Mouse (Mus musculus) intestine, embryonic 14.5 days (tissue): Measurements from ENCODE around the gene Urb1. TPM values are rescaled to one million over a fixed set of nuclear protein-coding genes. Genes with fewer than 3 reads are reported as not detected.
A peak's percentile ranks its signal among the peaks of the same experiment; 100 is the strongest.

ENCODE experiments used
- ATAC-seq: fragments of 200-750 bp; cut with Nextera tagmentation; replicated peaks from 2 replicates; pipeline ENCODE4 v1.8.0; 2017; ENCODE audit warnings: low read depth, moderate number of reproducible peaks, moderate TSS enrichment, moderate library complexity; ENCODE audit not compliant: low FRiP score, low TSS enrichment
- DNase-seq: peaks from one replicate; pipeline ENCODE4 v3.0.0-alpha.2; 2018; ENCODE audit warnings: low spot score
- H3K27ac ChIP-seq: fragments of 300-500 bp; sonication (generic); 2 replicates; pipeline ENCODE4 v1.5.1; 2014; ENCODE audit warnings: low read depth, mild to moderate bottlenecking, control low read depth
- H3K27me3 ChIP-seq: fragments of 300-500 bp; sonication (generic); replicated peaks from 2 replicates; pipeline ENCODE4 v1.6.1; 2014; ENCODE audit warnings: low read length, control low read depth; ENCODE audit not compliant: control insufficient read depth, insufficient read depth
- H3K36me3 ChIP-seq: fragments of 300-500 bp; sonication (generic); 2 replicates; pipeline ENCODE4 v1.6.1; 2014; ENCODE audit warnings: low read length, control low read depth; ENCODE audit not compliant: control insufficient read depth, insufficient read depth
- H3K4me1 ChIP-seq: fragments of 300-500 bp; sonication (generic); replicated peaks from 2 replicates; pipeline ENCODE4 v1.6.1; 2014; ENCODE audit warnings: low read length, control low read depth, mixed read lengths; ENCODE audit not compliant: control insufficient read depth, insufficient read depth
- H3K4me2 ChIP-seq: fragments of 300-500 bp; sonication (generic); 2 replicates; pipeline ENCODE4 v1.6.1; 2014; ENCODE audit warnings: low read length
- H3K4me3 ChIP-seq: fragments of 300-500 bp; sonication (generic); 2 replicates; pipeline ENCODE4 v1.5.1; 2014; ENCODE audit warnings: low read depth, low read length, control low read depth, mixed read lengths
- H3K9ac ChIP-seq: fragments of 300-500 bp; sonication (generic); 2 replicates; pipeline ENCODE4 v1.6.1; 2014; ENCODE audit warnings: mild to moderate bottlenecking, low read length
- H3K9me3 ChIP-seq: fragments of 300-500 bp; sonication (generic); 2 replicates; pipeline ENCODE4 v1.6.1; 2016; ENCODE audit warnings: low read length, control low read depth; ENCODE audit not compliant: control insufficient read depth
- WGBS: fragments of 180-500 bp; shearing (Covaris S2); extraction: QIAGEN DNeasy Blood & Tissue Kit; methylation state at CpG from one replicate; pipeline ENCODE4 v1.1.7; 2014; 5-methylcytosine and 5-hydroxymethylcytosine counted together
- polyA plus RNA-seq: library from polyadenylated mRNA; unstranded; fragments of >200 nt; fragmentation: Nextera tagmentation; extraction: Ambion mirVana; gene quantifications from 2 replicates; pipeline ENCODE4 v1.2.1, GENCODE M21; 2014

The Urb1 gene
- polyA plus RNA-seq, 1 experiment from 2014 or later, result 12.7 TPM

GRCm38 (mm10) chr16:90738092-90738956 lies 71.9 kb downstream of the Urb1 start, which contains the start of gene Mrap:
Mrap (plus strand) TSS chr16:90738207.
- DNase-seq, result no peak
- Histone ChIP-seq H3K4me2 (no peak within 1 kb of the TSS), H3K27me3 (no peaks in the 10 kb centered on the region), H3K4me1 (no peaks in the 10 kb centered on the region), H3K36me3 (no peaks in the 10 kb centered on the region), H3K9ac (no peak within 1 kb of the TSS), H3K27ac (no peak within 1 kb of the TSS), H3K4me3 (no peak within 1 kb of the TSS), H3K9me3 (no peaks in the 10 kb centered on the region)
- 69% methylated on average over 26 of the region's 26 CpGs for WGBS
- no peak for ATAC-seq

DNA sequence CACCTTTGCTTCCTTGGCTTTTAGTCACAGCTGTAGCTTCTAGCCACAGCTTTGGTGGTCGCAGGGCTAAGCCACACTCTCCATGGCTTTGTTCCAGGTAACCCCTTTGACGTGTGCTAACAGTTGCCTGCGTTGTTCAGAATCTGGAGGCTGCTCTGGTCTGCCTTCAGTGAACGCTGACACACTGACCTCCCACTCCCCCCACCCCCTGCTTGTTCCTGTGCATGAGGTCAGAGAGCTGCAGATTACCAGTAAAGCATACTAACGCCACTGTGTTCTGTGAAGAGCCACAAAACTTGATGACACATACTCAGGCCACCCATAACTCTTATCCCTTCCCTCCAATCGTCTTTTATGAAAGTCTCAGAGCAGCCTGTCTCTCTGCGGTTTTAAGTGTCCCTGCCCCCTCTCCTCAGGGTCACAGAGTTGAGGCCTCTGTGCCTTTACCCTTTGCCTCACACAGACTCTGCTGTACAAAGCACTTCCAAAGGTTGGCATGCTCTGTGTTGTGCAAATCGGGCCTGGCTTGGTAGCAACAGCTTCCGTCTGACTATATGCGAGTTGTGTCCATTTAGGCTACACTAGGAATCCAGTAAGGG lies 73.4 kb downstream of the Urb1 start:
- Histone ChIP-seq H3K4me3 (no peak overlapping the region), H3K27ac (no peak overlapping the region), H3K36me3 (no peaks in the 10 kb centered on the region), H3K9ac (no peak overlapping the region), H3K9me3 (no peaks in the 10 kb centered on the region), H3K4me2 (no peak overlapping the region), H3K27me3 (no peaks in the 10 kb centered on the region), H3K4me1 (no peaks in the 10 kb centered on the region)
- no peak for ATAC-seq
- DNase-seq, result no peak
- 51% methylated on average over 10 of the region's 10 CpGs for WGBS

DNA sequence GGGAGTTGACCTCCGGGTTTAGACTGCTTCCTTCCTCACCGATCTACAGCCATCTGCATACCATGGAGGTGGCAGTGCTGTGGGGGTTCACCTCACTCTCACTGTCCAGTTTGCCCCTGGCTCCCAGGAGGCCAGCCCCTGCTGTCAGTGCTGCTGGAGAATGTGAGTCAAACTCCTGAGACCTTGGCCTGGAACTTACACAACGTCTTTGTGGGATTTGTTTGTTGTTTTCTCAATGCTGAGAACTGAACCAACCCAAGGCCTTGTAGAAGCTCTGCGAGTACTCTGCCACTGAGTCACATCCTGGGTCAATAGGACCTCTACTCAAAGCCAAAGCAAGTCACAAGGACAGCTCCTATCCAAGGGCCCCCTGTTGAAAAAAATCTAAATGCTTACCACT lies 74.6 kb downstream of the Urb1 start:
- H3K9ac ChIP-seq, result no peak overlapping the region
- no peak for ATAC-seq
- DNase-seq, result no peak
- H3K27me3 ChIP-seq, result no peaks in the 10 kb centered on the region
- H3K4me1 ChIP-seq, result no peaks in the 10 kb centered on the region
- no peaks in the 10 kb centered on the region for H3K36me3 ChIP-seq
- no peak overlapping the region for H3K4me3 ChIP-seq
- no peak overlapping the region for H3K27ac ChIP-seq
- whole genome bisulfite sequencing, result 73% methylated on average over 4 of the region's 4 CpGs
- no peaks in the 10 kb centered on the region for H3K9me3 ChIP-seq
- no peak overlapping the region for H3K4me2 ChIP-seq

- 2% methylated on average over 53 of the region's 53 CpGs for WGBS
Measured at GRCm38 (mm10) chr16:90727233-90728115, 82.7 kb downstream of the Urb1 start, which contains the start of gene Mis18a. Mis18a (minus strand) TSS chr16:90727404.

DNA sequence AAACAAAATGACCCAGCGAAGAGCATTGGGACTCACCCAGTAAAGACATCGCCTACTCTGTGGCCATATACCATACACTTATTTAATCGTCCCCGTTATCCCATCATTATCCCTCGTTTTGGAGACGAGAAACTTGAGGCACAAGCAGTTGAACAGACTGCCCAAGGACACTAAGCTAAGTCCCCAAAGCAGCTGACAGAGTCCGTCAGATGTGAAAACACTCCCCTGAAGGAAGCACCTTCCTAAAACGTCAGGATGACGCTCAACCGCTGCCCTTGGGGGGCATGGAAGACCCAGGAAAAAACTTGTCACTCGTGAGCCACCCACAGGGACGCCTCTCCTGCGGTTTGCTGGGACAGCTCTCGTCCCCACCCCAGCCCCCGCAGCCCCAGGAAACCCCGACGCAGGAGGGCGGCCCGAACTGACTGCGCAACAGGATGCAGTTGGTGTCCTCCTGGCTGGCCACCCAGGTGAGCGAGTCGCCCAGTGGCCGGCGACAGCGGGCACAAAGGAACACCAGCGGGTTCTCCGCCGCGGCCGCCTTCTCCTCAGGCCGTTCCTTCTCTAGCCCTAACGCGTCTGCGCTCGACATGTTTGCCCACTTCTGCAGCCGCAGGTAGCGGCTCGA lies 83.5 kb downstream of the Urb1 start:
- 6% methylated on average over 38 of the region's 38 CpGs for WGBS
- Histone ChIP-seq H3K4me1 (peaks cover 5% of the 10 kb centered on the region), H3K9ac (peak overlapping the region; percentile 66), H3K27ac (no peak overlapping the region), H3K9me3 (no peaks in the 10 kb centered on the region), H3K4me3 (peak overlapping the region; percentile 88), H3K36me3 (peaks cover 12% of the 10 kb centered on the region), H3K4me2 (peak overlapping the region; percentile 75), H3K27me3 (no peaks in the 10 kb centered on the region)
- ATAC-seq, result peak; percentile 32; the same call in 1 of the 2 replicates
- DNase-seq, result no peak

More at GRCm38 (mm10) chr16:90727233-90728115, 82.7 kb downstream of the Urb1 start, which contains the start of gene Mis18a:
- peaks cover 7% of the 10 kb centered on the region; the same call in 1 of the 2 replicates for H3K36me3 ChIP-seq
- peak within 1 kb of the TSS; percentile 33; the same call in 1 of the 2 replicates for H3K27ac ChIP-seq
- H3K9me3 ChIP-seq, result no peaks in the 10 kb centered on the region
- H3K9ac ChIP-seq, result peak within 1 kb of the TSS; percentile 66
- H3K4me3 ChIP-seq, result peak within 1 kb of the TSS; percentile 88
- H3K27me3 ChIP-seq, result no peaks in the 10 kb centered on the region
- peak within 1 kb of the TSS; percentile 75 for H3K4me2 ChIP-seq
- DNase-seq, result peak; percentile 97
- ATAC-seq, result peak; percentile 95
- peaks cover 5% of the 10 kb centered on the region for H3K4me1 ChIP-seq

- ATAC-seq, result no peak
- Histone ChIP-seq H3K4me2 (no peak overlapping the region), H3K9ac (no peak overlapping the region), H3K36me3 (peaks cover 31% of the 10 kb centered on the region), H3K27ac (no peak overlapping the region), H3K4me1 (peaks cover 5% of the 10 kb centered on the region), H3K27me3 (no peaks in the 10 kb centered on the region), H3K4me3 (no peak overlapping the region), H3K9me3 (no peaks in the 10 kb centered on the region)
- 94% methylated on average over 4 of the region's 4 CpGs for WGBS
- no peak for DNase-seq
Measured at GRCm38 (mm10) chr16:90724051-90724450, 86.2 kb downstream of the Urb1 start.

DNA sequence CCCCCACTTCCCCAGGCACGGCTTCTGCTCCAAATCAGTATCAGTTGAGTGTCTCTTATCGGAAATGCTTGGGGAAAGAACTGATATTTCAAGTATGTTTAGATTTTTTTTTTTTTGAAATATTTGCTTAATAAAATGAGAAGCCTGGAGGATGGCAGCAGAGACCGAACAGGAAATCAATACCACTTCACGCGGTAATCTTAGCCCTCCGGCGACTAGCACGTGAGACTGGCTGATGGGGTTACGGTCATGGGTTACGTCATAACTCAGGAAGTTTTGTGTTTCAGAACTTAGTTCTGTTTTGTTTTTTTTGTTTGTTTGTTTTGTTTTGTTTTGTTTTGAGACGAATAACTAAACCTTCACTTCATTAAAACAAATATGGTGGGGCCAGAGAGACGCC lies 99.9 kb downstream of the Urb1 start:
- no peak overlapping the region for H3K4me2 ChIP-seq

More for the DNA sequence above, 99.9 kb downstream of the Urb1 start:
- Histone ChIP-seq H3K27ac (no peak overlapping the region), H3K36me3 (no peaks in the 10 kb centered on the region), H3K27me3 (peaks cover 5% of the 10 kb centered on the region; the same call in 1 of the 2 replicates), H3K4me1 (peaks cover 6% of the 10 kb centered on the region; the same call in 1 of the 2 replicates), H3K9me3 (no peaks in the 10 kb centered on the region), H3K4me3 (no peak overlapping the region), H3K9ac (no peak overlapping the region)
- no peak for DNase-seq
- ATAC-seq, result no peak
- 66% methylated on average over 12 of the region's 12 CpGs for WGBS
